Mouse (Mus musculus): Measurements from ENCODE around the gene Fam78b. TPM values are rescaled to one million over a fixed set of nuclear protein-coding genes. Genes with fewer than 3 reads are reported as not detected.

The Fam78b gene
- polyA plus RNA-seq (2014; fragmentation: Illumina TruSeq; extraction: RNeasy Lipid Tissue Mini Kit (QIAGEN cat#74804); ENCODE audit: low read depth, low replicate concordance): 3.6 TPM

DNA sequence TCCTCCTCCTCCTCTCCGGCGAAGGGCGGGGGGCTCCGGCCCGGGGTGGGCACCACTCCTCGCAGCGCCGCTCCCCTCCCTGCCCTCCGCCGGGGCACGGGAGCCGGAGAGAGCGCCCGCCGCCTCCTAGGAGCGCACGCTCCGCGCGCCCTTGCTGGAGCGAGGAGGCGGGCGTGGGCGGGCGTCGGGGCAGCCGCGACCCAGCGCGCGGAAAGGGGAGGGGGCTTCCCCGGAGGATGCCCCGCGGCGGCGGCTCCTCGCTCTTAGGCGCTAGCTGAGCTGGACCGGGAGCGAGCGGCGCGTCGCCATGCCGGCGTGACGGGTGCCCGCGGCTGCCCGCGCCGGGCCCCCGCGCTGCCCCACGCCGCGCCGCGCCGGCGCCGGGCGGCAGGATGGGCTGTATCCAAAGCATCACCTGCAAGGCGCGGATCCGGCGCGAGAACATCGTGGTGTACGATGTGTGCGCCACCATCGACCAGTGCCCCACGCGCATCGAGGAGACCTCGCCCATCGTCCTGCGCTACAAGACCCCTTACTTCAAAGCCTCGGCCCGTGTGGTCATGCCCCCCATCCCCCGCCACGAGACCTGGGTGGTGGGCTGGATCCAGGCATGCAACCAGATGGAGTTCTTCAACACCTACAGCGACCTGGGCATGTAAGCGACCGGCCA, at the start of gene Fam78b:
TSS of gene Fam78b (plus strand) at position 244 of the 670 bp plus-strand sequence.

Measured in heart, adult 10 weeks (tissue).